Mouse (Mus musculus): ENCODE measurements at regions not wholly inside any gene's neighbourhood (a gene's known extent, or its start where the extent isn't known, plus 50 kb on each side); places are given as distances from the start of the nearest gene placed in this dataset.

DNA sequence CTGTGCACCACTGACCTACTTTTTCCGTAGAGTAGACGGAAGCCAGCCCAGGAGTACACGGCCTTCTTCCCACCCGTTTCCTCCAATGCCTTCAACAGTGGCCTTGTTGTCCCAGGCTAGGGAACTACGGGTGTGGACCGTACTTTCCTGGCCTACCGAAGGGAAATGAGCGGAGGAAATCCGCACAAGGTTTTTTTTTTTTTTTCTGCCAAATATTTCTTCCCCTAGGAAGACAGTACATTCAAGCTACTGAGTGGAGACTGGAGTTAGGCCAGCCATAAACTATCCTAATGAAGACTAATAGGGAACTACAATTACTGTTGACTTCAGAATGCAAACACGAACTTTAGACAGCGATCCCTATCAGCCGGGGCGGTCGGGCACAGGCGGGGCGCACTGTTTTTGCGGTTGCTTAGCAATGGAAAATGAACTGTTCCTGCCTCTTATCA lies 177.3 kb downstream of the Ttc8 start:
- no peak for TF ChIP-seq CTCF (IDR thresholded peaks at IDR 0.05; ENCODE audit: low read depth)
- peak; percentile 45 for TF ChIP-seq EP300 (IDR thresholded peaks at IDR 0.05; ENCODE audit: low read depth)

Data from liver, postnatal 0 days (tissue).